Mouse (Mus musculus) kidney, adult 9 months (tissue): ENCODE measurements around the gene Pip.

Experiments
- DNase-seq: peaks from one replicate; pipeline ENCODE4 v3.0.0; 2022

The Pip gene

GRCm38 (mm10) chr6:41847235-41847634 lies at the start of gene Pip:
TSS of gene Pip (plus strand) at chr6:41847535.
- DNase-seq, result no peak

- no peak for DNase-seq
Measured at GRCm38 (mm10) chr6:41824086-41824485, 23.2 kb upstream of the Pip start.

- DNase-seq, result no peak
Measured at GRCm38 (mm10) chr6:41829516-41829915, 17.8 kb upstream of the Pip start.

GRCm38 (mm10) chr6:41852689-41853088 lies 5.4 kb downstream of the Pip start, which contains the start of gene Sval2:
TSS of gene Sval2 (plus strand) at chr6:41852989.
- no peak for DNase-seq

GRCm38 (mm10) chr6:41864038-41864437 lies 16.7 kb downstream of the Pip start:
- DNase-seq, result no peak
